Mouse (Mus musculus): Measurements from ENCODE around the gene Hist1h2be.
"Not testable (repeated sequence)": the region's sequence is repeated elsewhere in the genome, so short reads cannot be mapped to it uniquely, and the experiment has no call there.

DNA sequence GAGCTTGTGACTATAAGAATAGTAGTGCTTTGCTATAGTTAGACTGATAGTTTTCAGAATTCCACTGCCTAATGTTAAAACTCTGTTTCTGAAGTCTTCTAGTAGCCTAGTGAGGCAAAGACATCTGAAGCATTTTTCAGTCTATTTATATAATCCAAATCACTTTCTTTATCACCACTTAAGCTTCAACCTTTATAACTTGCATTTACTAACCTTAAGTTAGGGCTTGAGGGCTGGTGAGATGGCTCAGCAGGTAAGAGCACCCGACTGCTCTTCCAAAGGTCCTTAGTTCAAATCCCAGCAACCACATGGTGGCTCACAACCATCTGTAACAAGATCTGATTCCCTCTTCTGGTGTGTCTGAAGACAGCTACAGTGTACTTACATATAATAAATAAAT, 81.1 kb downstream of the Hist1h2be start:
- not testable (repeated sequence) for TF ChIP-seq POLR2A (IDR thresholded peaks at IDR 0.05; ENCODE audit: extremely low read depth, insufficient read depth, low read length); CTCF (IDR thresholded peaks at IDR 0.05; ENCODE audit: low read depth, low read length)

Data from liver, adult 2 months (tissue).